Mouse (Mus musculus): Measurements from ENCODE around the gene Cope. TPM values are rescaled to one million over a fixed set of nuclear protein-coding genes. Genes with fewer than 3 reads are reported as not detected.
A peak's percentile ranks its signal among the peaks of the same experiment; 100 is the strongest.

Gene Cope
- polyA plus RNA-seq, 1 experiment from 2014 or later, result 271 TPM

GRCm38 (mm10) chr8:70315624-70316510 lies 13.5 kb downstream of the Cope start, which contains the start of gene Cers1:
Gene Cers1 (plus strand): TSS chr8:70315775.
- H3K27me3 ChIP-seq, result no peaks in the 10 kb centered on the region
- H3K27ac ChIP-seq (replicated peaks), result peak within 1 kb of the TSS; percentile 93
- WGBS, result 1% methylated on average over 66 of the region's 66 CpGs
- H3K4me2 ChIP-seq, result peak within 1 kb of the TSS; percentile 82
- peak; percentile 58 for ATAC-seq (ENCODE audit: low read depth)
- H3K9me3 ChIP-seq, result no peaks in the 10 kb centered on the region
- H3K36me3 ChIP-seq, result peaks cover 54% of the 10 kb centered on the region
- peak within 1 kb of the TSS; percentile 68 for H3K4me3 ChIP-seq
- H3K9ac ChIP-seq, result peak within 1 kb of the TSS; percentile 84
- H3K4me1 ChIP-seq (replicated peaks), result peaks cover 37% of the 10 kb centered on the region

DNA sequence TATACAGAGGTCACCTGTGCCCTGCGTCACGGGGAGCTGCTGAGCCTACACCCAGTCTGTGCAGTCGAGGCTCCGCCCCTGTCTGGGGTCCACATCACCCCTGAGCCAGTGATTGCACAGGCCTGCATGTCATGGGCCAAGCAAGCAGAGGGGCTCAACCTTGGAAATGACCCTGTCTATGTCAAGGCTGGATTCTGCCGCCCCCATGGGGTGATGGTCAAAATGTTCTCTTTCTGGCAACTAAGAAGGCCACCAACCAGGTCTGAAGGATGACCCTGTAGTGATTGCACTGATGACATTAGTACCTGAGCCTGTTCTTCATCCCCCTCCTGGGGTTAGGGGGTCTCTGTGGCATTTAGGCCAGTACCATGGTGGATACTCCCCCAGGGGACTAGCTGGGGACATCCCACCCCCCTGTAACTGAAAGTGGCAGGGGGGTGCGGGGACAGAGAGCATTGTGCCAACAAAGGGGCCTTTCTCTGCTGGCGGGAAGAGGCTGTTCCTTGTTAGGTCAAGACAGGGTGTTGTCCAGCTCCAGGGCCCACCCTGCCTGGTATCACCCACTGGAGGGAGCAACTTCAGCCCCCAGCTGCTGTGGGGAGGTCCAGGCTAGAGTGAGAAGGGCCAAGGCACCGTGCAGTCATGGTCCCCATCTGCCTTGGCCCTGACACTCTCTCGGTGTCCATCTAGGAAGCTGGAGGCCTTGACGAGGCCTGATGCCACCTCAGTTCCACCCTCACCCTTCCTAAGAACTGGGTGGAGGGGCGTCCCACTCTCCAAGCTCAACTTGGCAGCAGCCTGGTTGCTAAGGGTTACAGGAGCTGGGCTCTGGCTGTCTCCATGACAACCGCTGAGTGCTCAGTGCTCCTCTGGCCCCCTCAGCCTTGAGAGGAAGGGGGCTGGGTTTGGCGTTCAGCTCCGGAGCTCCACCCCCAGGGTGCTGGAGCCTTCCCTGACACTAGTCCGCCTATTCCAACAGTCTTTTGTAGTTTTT lies 14.5 kb downstream of the Cope start:
- H3K4me3 ChIP-seq, result peak overlapping the region; percentile 68
- WGBS, result 9% methylated on average over 15 of the region's 15 CpGs
- peak overlapping the region; percentile 82 for H3K4me2 ChIP-seq
- H3K9me3 ChIP-seq, result no peaks in the 10 kb centered on the region
- no peaks in the 10 kb centered on the region for H3K27me3 ChIP-seq
- H3K4me1 ChIP-seq (replicated peaks), result peaks cover 37% of the 10 kb centered on the region
- peak overlapping the region; percentile 93 for H3K27ac ChIP-seq (replicated peaks)
- H3K36me3 ChIP-seq, result peaks cover 53% of the 10 kb centered on the region
- ATAC-seq (ENCODE audit: low read depth), result peak; percentile 81
- peak overlapping the region; percentile 84 for H3K9ac ChIP-seq

DNA sequence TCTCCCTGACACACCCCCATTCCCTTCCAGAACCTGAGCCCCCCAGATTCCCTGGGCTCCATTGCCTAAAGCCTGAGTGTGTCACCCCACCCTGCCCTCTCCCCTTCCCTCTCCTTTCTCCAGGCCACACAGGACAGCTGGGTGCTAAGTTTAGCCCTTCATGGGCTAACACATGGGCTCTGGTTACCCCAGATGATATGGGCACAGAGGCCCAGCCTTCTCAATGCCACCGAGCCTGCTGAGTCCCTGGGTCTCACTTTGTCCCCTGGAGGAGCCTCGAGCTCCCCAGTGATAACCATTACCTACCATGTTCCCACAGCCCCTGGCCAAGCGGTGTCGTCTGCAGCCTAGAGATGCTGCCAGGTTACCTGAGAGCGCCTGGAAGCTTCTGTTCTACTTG lies 15.6 kb downstream of the Cope start:
- Histone ChIP-seq H3K36me3 (peaks cover 52% of the 10 kb centered on the region), H3K4me2 (peak overlapping the region; percentile 82), H3K4me1 (replicated peaks) (peaks cover 37% of the 10 kb centered on the region), H3K9ac (peak overlapping the region; percentile 84; the same call in 1 of the 2 replicates), H3K4me3 (0 out of 2 replicates have a peak overlapping the region, but pooled peaks have one; percentile 68), H3K9me3 (no peaks in the 10 kb centered on the region), H3K27me3 (no peaks in the 10 kb centered on the region), H3K27ac (replicated peaks) (peak overlapping the region; percentile 93)
- ATAC-seq (ENCODE audit: low read depth), result no peak
- whole genome bisulfite sequencing, result 90% methylated on average over 5 of the region's 5 CpGs

- no peaks in the 10 kb centered on the region for H3K9me3 ChIP-seq
- H3K36me3 ChIP-seq, result peaks cover 88% of the 10 kb centered on the region
- no peak overlapping the region for H3K4me2 ChIP-seq
- WGBS, result 89% methylated on average over 3 of the region's 3 CpGs
- no peak overlapping the region for H3K9ac ChIP-seq
- H3K4me3 ChIP-seq, result no peak overlapping the region
- H3K27me3 ChIP-seq, result no peaks in the 10 kb centered on the region
- no peak overlapping the region for H3K27ac ChIP-seq (replicated peaks)
- ATAC-seq (ENCODE audit: low read depth), result no peak
- no peaks in the 10 kb centered on the region for H3K4me1 ChIP-seq (replicated peaks)
Measured at GRCm38 (mm10) chr8:70323716-70324115, 21.4 kb downstream of the Cope start.

GRCm38 (mm10) chr8:70327512-70327911 lies 25.2 kb downstream of the Cope start:
- Histone ChIP-seq H3K4me2 (no peak overlapping the region), H3K27ac (replicated peaks) (no peak overlapping the region), H3K27me3 (peaks cover 10% of the 10 kb centered on the region), H3K9me3 (no peaks in the 10 kb centered on the region), H3K9ac (no peak overlapping the region), H3K36me3 (peaks cover 88% of the 10 kb centered on the region), H3K4me1 (replicated peaks) (peaks cover 31% of the 10 kb centered on the region), H3K4me3 (no peak overlapping the region)
- 93% methylated on average over 6 of the region's 6 CpGs for WGBS
- no peak for ATAC-seq (ENCODE audit: low read depth)

DNA sequence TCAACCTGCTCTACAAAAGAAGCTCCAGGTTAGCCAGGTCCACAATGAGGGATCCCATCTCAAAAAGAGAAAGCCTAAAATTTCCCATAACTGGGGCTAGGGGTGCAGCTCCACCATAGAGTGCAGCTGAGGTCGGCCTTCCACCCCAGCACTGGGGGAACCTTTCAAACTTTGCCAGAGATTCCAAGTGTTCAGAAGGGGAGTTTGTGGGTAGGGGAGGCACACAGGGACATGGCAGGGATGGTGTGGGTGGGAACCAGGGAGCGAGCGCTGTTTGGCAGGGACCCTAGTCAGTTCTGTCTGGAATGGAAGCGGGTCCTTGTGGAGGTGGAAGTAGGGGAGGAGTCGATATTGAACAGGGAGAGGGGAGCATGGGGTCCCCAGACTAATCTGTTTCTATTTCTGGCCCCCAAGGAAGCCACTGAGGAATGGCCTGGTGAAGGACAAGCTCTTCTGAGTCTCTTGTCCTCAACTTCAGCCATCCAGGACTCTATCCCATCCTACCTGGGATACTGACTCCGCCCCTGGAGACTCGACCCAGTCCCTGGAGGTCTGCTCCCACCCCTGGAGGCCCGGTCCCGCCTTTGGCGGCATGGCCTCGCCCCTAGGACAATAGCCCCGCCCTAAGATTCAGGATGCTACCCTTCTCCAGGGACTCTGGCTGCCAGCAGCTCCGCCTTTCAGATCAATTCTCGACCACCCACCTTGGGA lies 27.0 kb downstream of the Cope start, which contains the start of gene Gdf1:
Gene Gdf1 (plus strand): TSS at position 694 of the 711 bp plus-strand sequence.
- H3K4me1 ChIP-seq (replicated peaks), result peaks cover 33% of the 10 kb centered on the region
- H3K4me3 ChIP-seq, result peak within 1 kb of the TSS; percentile 5; the same call in 1 of the 2 replicates
- H3K36me3 ChIP-seq, result peaks cover 89% of the 10 kb centered on the region
- peaks cover 10% of the 10 kb centered on the region for H3K27me3 ChIP-seq
- 24% methylated on average over 14 of the region's 14 CpGs for WGBS
- ATAC-seq (ENCODE audit: low read depth), result 0 out of 2 replicates have a peak, but pooled peaks have one; percentile 2
- H3K9me3 ChIP-seq, result no peaks in the 10 kb centered on the region
- peak within 1 kb of the TSS; percentile 28 for H3K4me2 ChIP-seq
- H3K27ac ChIP-seq (replicated peaks), result no peak within 1 kb of the TSS
- H3K9ac ChIP-seq, result peak within 1 kb of the TSS; percentile 49

GRCm38 (mm10) chr8:70329835-70330740 lies 27.8 kb downstream of the Cope start:
- peak; percentile 21 for ATAC-seq (ENCODE audit: low read depth)
- 4% methylated on average over 45 of the region's 45 CpGs for WGBS
- peaks cover 89% of the 10 kb centered on the region for H3K36me3 ChIP-seq

GRCm38 (mm10) chr8:70330741-70331364 lies 28.5 kb downstream of the Cope start:
- Histone ChIP-seq H3K4me3 (peak overlapping the region; percentile 5; the same call in 1 of the 2 replicates), H3K36me3 (peaks cover 91% of the 10 kb centered on the region), H3K27me3 (peaks cover 10% of the 10 kb centered on the region), H3K4me1 (replicated peaks) (peaks cover 33% of the 10 kb centered on the region), H3K27ac (replicated peaks) (no peak overlapping the region; the same call in 1 of the 2 replicates), H3K9me3 (no peaks in the 10 kb centered on the region), H3K4me2 (peak overlapping the region; percentile 28), H3K9ac (peak overlapping the region; percentile 49; the same call in 1 of the 2 replicates)
- WGBS, result 19% methylated on average over 53 of the region's 53 CpGs
- ATAC-seq (ENCODE audit: low read depth), result peak; percentile 79

More at GRCm38 (mm10) chr8:70329835-70330740, 27.8 kb downstream of the Cope start:
- Histone ChIP-seq H3K9me3 (no peaks in the 10 kb centered on the region), H3K27ac (replicated peaks) (no peak overlapping the region), H3K27me3 (peaks cover 10% of the 10 kb centered on the region), H3K4me3 (peak overlapping the region; percentile 5; the same call in 1 of the 2 replicates), H3K4me2 (peak overlapping the region; percentile 28), H3K9ac (peak overlapping the region; percentile 49), H3K4me1 (replicated peaks) (peaks cover 33% of the 10 kb centered on the region)

- no peak overlapping the region for H3K4me2 ChIP-seq
- no peak for ATAC-seq (ENCODE audit: low read depth)
Measured at GRCm38 (mm10) chr8:70331526-70331925, 29.2 kb downstream of the Cope start.

More at GRCm38 (mm10) chr8:70331526-70331925, 29.2 kb downstream of the Cope start:
- H3K27me3 ChIP-seq, result peaks cover 10% of the 10 kb centered on the region
- peaks cover 96% of the 10 kb centered on the region for H3K36me3 ChIP-seq
- WGBS, result 63% methylated on average over 19 of the region's 19 CpGs
- no peaks in the 10 kb centered on the region for H3K9me3 ChIP-seq
- H3K9ac ChIP-seq, result peak overlapping the region; percentile 43; the same call in 1 of the 2 replicates
- no peak overlapping the region for H3K4me3 ChIP-seq
- peaks cover 33% of the 10 kb centered on the region for H3K4me1 ChIP-seq (replicated peaks)
- peak overlapping the region; percentile 56; the same call in 1 of the 2 replicates for H3K27ac ChIP-seq (replicated peaks)

All from neural tube, embryonic 13.5 days (tissue).